Mouse (Mus musculus) heart, adult 2 months (tissue): ENCODE data around the gene Ddit4.

ENCODE experiments used
- CTCF ChIP-seq: fragments of 200-600 bp; IDR thresholded peaks from 2 replicates; pipeline ENCODE4 v1.8.1; 2022; ENCODE audit warnings: antibody characterized with exemption, mild to moderate bottlenecking, moderate library complexity
- POLR2A ChIP-seq: fragments of 200-500 bp; IDR thresholded peaks from 2 replicates; pipeline ENCODE4 v1.6.1; 2011; ENCODE audit warnings: mild to moderate bottlenecking, low read depth, low read length, control low read depth; ENCODE audit not compliant: insufficient read depth

GRCm38 (mm10) chr10:59911561-59912198 lies 40.0 kb downstream of the Ddit4 start:
- TF ChIP-seq CTCF = no peak
- peak; percentile 51; the same call in 1 of the 2 replicates for TF ChIP-seq POLR2A
